Mouse (Mus musculus) heart, postnatal 10 days (tissue): Measurements from ENCODE around the gene Soat2. TPM values are rescaled to one million over a fixed set of nuclear protein-coding genes. Genes with fewer than 3 reads are reported as not detected.

Source experiments
- DNase-seq, 2 experiments: peaks; one replicate each; pipeline ENCODE4 v3.0.0; 2021
- intact Hi-C: fragments of 180-260 bp; cut with DNase I; formaldehyde crosslinking; loops from one replicate; pipeline ENCODE4 v1.15.1; 2025
- total RNA-seq, 2 experiments: library from RNA; stranded (reverse); gene quantifications; 2 replicates each; pipeline ENCODE4 v1.2.3; 2021

The Soat2 gene
- total RNA-seq, 2 experiments from 2014 or later = 0.20 TPM; not detected in 1

DNA sequence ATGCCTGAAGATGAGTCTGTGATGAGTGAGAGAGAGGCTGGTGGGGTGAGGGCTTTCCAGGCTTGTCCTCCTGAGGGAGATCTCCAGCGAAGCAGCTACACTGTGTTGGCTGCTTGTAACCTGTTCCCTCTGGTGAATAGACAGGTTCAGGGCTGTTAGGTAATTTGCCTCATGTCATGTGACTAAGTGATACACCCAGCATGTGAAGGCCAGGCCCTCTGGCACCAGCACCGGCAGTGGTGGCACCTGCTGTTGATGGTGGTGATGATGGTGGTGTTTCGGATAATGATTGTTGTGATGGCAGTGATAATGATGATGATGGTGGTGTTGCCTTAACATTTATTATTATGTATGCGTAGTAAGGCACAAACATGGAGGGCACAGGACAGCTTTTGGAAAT is 60.5 kb downstream of the Soat2 start:
- DNase-seq = no peak
- intact Hi-C loops = no loop called here

GRCm38 (mm10) chr15:102211895-102212294 is 61.6 kb downstream of the Soat2 start:
- no peak for DNase-seq
- intact Hi-C loops = no loop called here

Other genes with a start within 250 kb of the Soat2 start
- gene Krt4, start 225.8 kb upstream of the Soat2 start, total RNA-seq = not detected
- under 1 TPM; 0.36 to 0.40 TPM for gene Krt79, start 210.2 kb upstream of the Soat2 start, total RNA-seq
- not detected for gene Krt78, start 196.2 kb upstream of the Soat2 start, total RNA-seq
- 1 to 10 TPM; 3.5 to 4.8 TPM for gene Krt8, start 146.0 kb upstream of the Soat2 start, total RNA-seq
- 1 to 10 TPM; 6.5 to 7.2 TPM for gene Krt18, start 122.3 kb upstream of the Soat2 start, total RNA-seq
- gene Eif4b, start 76.8 kb upstream of the Soat2 start, total RNA-seq = 100 to 1,000 TPM; 149 to 154 TPM
- 100 to 1,000 TPM in 1 of 2 experiments, 10 to 100 TPM in 1; 95.1 to 108 TPM for gene Tns2, start 50.1 kb upstream of the Soat2 start, total RNA-seq
- gene Spryd3, start 14.3 kb upstream of the Soat2 start, total RNA-seq = 10 to 100 TPM; 19.1 to 22.2 TPM
- gene Igfbp6, start 6.2 kb upstream of the Soat2 start, total RNA-seq = 10 to 100 TPM; 24.8 to 30.5 TPM
- 10 to 100 TPM; 48.2 to 48.3 TPM for gene Zfp740, start 52.7 kb downstream of the Soat2 start, total RNA-seq
- 10 to 100 TPM; 25.6 to 33.8 TPM for gene Csad, start 54.2 kb downstream of the Soat2 start, total RNA-seq
- gene Itgb7, start 81.4 kb downstream of the Soat2 start, total RNA-seq = 1 to 10 TPM; 1.9 to 2.0 TPM
- 10 to 100 TPM; 23.2 to 27.2 TPM for gene Rarg, start 107.0 kb downstream of the Soat2 start, total RNA-seq
- gene Gm9918, start 120.0 kb downstream of the Soat2 start, total RNA-seq = not detected
- 10 to 100 TPM; 20.6 to 23.8 TPM for gene Mfsd5, start 128.9 kb downstream of the Soat2 start, total RNA-seq
- 10 to 100 TPM in 1 of 2 experiments, 1 to 10 TPM in 1; 7.5 to 10.7 TPM for gene Espl1, start 145.7 kb downstream of the Soat2 start, total RNA-seq
- gene Pfdn5, start 175.6 kb downstream of the Soat2 start, total RNA-seq = 100 to 1,000 TPM; 336 to 346 TPM
- 10 to 100 TPM; 28.3 to 31.5 TPM for gene Myg1, start 181.2 kb downstream of the Soat2 start, total RNA-seq
- 10 to 100 TPM; 16.2 to 16.4 TPM for gene Aaas, start 200.2 kb downstream of the Soat2 start, total RNA-seq
- gene Sp7, start 216.7 kb downstream of the Soat2 start, total RNA-seq = not detected